Mouse (Mus musculus) ES-Bruce4 (cell line): ENCODE results near the gene Ddx39.

Source experiments
- CTCF ChIP-seq: IDR thresholded peaks from one replicate; pipeline ENCODE4 v1.8.1; 2011; ENCODE audit warnings: low read depth, low read length
- POLR2A ChIP-seq: IDR thresholded peaks from one replicate; pipeline ENCODE4 v1.8.1; 2011; ENCODE audit warnings: low read length; ENCODE audit not compliant: insufficient read depth

DNA sequence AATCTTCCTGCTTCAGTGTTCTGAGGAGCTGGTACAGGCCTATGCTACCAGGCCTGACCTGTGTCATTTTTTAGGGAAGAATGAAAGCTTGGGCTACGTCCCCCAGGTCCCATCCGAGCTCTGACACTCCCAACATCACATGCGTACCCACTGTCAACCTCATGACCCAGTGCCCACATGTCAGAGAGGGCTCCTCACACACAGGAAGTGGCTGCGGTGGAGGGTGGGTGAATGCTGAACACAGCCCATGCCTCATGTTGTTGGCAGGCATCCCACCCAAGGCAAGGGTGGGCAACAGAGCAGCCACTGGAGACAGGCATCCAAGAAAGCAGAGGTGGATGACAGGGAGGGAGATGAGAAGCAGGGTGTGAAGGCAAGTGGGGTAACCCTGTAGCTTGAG, 21.7 kb downstream of the Ddx39 start:
- TF ChIP-seq CTCF = no peak
- TF ChIP-seq POLR2A = no peak
